Mouse (Mus musculus) myocyte (in vitro differentiated cells): ENCODE results near the gene Frs3.

ENCODE experiments used
- E2F4 ChIP-seq: IDR thresholded peaks from one replicate; pipeline ENCODE4 v1.6.1; 2011; ENCODE audit warnings: mild to moderate bottlenecking, control low read depth, moderate library complexity; ENCODE audit not compliant: insufficient read depth
- MAX ChIP-seq: IDR thresholded peaks from one replicate; pipeline ENCODE4 v1.6.1; 2011; ENCODE audit warnings: low read depth, mild to moderate bottlenecking, control low read depth
- MYOG ChIP-seq, 3 experiments: IDR thresholded peaks; one replicate each; pipeline ENCODE4 v1.6.1; 2011; ENCODE audit warnings: control low read depth in 2 of 3, low read depth in 2 of 3, mild to moderate bottlenecking in 2 of 3; ENCODE audit not compliant: insufficient read length in 2 of 3, control insufficient read depth in 1 of 3, insufficient read depth in 1 of 3
- POLR2A ChIP-seq: IDR thresholded peaks from one replicate; pipeline ENCODE4 v1.6.1; 2011; ENCODE audit warnings: low read depth, mild to moderate bottlenecking, control low read depth, moderate library complexity; ENCODE audit not compliant: insufficient read length
- POLR2AphosphoS2 ChIP-seq: IDR thresholded peaks from one replicate; pipeline ENCODE4 v1.6.1; 2011; ENCODE audit warnings: low read depth, control low read depth; ENCODE audit not compliant: insufficient read length
- TCF12 ChIP-seq: IDR thresholded peaks from one replicate; pipeline ENCODE4 v1.6.1; 2011; ENCODE audit warnings: mild to moderate bottlenecking, control low read depth; ENCODE audit not compliant: poor library complexity, insufficient read depth, severe bottlenecking
- TCF3 ChIP-seq: IDR thresholded peaks from one replicate; pipeline ENCODE4 v1.6.1; 2011; ENCODE audit warnings: low read depth, control low read depth; ENCODE audit not compliant: insufficient read length

DNA sequence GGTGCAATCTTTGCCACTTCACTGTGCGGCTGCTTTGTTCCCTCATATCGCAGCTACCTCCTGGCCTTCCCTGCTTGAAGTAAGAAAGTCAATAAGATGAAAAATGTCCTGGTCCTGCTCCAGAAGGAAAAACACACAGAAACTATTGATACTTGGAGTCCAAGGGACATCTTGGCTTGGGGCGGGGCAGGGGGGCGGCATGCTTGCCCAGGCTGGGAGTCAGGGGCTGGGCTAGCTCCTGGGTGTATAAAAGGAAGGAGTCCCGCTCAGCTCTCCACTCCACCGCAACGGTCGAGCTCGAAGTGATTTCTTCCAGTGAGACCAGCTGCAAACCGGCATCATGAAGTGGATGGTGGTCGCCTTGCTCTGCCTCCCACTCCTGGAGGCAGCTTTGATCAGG, 37.7 kb downstream of the Frs3 start, which contains the start of gene Pgc:
- TF ChIP-seq POLR2A (no peak), MAX (no peak), POLR2AphosphoS2 (no peak), MYOG (IDR thresholded peaks at IDR 0.05; ENCODE audit: control insufficient read depth in 1 of 3, insufficient read depth in 1 of 3, insufficient read length in 2 of 3, low read depth in 2 of 3) (no peak), TCF12 (no peak), E2F4 (no peak), TCF3 (no peak)
